Mouse (Mus musculus) C2C12 (cell line): ENCODE measurements around the gene Hoxa3. TPM values are rescaled to one million over a fixed set of nuclear protein-coding genes. Genes with fewer than 3 reads are reported as not detected.

ENCODE experiments used
- H3K27me3 ChIP-seq: one replicate; pipeline ENCODE4 v1.6.1; 2011; ENCODE audit not compliant: control insufficient read depth, insufficient read depth, insufficient read length
- H3K36me3 ChIP-seq: one replicate; pipeline ENCODE4 v1.6.1; 2011; ENCODE audit not compliant: control insufficient read depth, insufficient read depth
- H3K4me3 ChIP-seq: one replicate; pipeline ENCODE4 v1.5.1; 2011; ENCODE audit warnings: mild to moderate bottlenecking, control low read depth; ENCODE audit not compliant: poor library complexity, insufficient read depth, severe bottlenecking
- H3K79me2 ChIP-seq: one replicate; pipeline ENCODE4 v1.6.1; 2011; ENCODE audit not compliant: control insufficient read depth, insufficient read depth
- H3K79me3 ChIP-seq: one replicate; pipeline ENCODE4 v1.6.1; 2011; ENCODE audit warnings: low read depth, control low read depth
- H3ac ChIP-seq: one replicate; pipeline ENCODE3; 2011; ENCODE audit warnings: low read depth; ENCODE audit not compliant: control insufficient read depth, insufficient read length
- CEBPB ChIP-seq: IDR thresholded peaks from one replicate; pipeline ENCODE4 v1.6.1; 2011; ENCODE audit warnings: low read depth, mild to moderate bottlenecking, control low read depth, moderate library complexity
- CTCF ChIP-seq: IDR thresholded peaks from one replicate; pipeline ENCODE4 v1.5.1; 2011; ENCODE audit not compliant: control insufficient read depth, insufficient read depth, insufficient read length
- FOSL1 ChIP-seq: IDR thresholded peaks from one replicate; pipeline ENCODE4 v1.8.0; 2011; ENCODE audit warnings: mild to moderate bottlenecking, low read length; ENCODE audit not compliant: poor library complexity, insufficient read depth, severe bottlenecking
- MAX ChIP-seq: IDR thresholded peaks from one replicate; pipeline ENCODE4 v1.6.1; 2011; ENCODE audit warnings: mild to moderate bottlenecking, control low read depth
- MYOD1 ChIP-seq: IDR thresholded peaks from one replicate; pipeline ENCODE4 v1.6.1; 2011; ENCODE audit warnings: low read depth; ENCODE audit not compliant: control insufficient read depth, insufficient read length
- MYOG ChIP-seq: IDR thresholded peaks from one replicate; pipeline ENCODE4 v1.6.1; 2011; ENCODE audit not compliant: control insufficient read depth, insufficient read length; ENCODE audit errors: extremely low read depth
- USF1 ChIP-seq: IDR thresholded peaks from one replicate; pipeline ENCODE4 v1.6.1; 2011; ENCODE audit warnings: low read depth, mild to moderate bottlenecking, control low read depth, moderate library complexity
- polyA plus RNA-seq: library from polyadenylated mRNA; unstranded; fragments of >200 nt; fragmentation: generic; extraction: Trizol; gene quantifications from one replicate; pipeline ENCODE4 v1.2.1, GENCODE M21; 2012; ENCODE audit warnings: missing spikeins

The Hoxa3 gene
- polyA plus RNA-seq, 1 experiment: 0.67 TPM

- peak overlapping the region; percentile 75 for H3K4me3 ChIP-seq
Measured at GRCm38 (mm10) chr6:52246916-52247315, 33.8 kb upstream of the Hoxa3 start.

GRCm38 (mm10) chr6:52246403-52246803 is 33.3 kb upstream of the Hoxa3 start:
- Histone ChIP-seq H3K27me3 (no peaks in the 10 kb centered on the region), H3K79me3 (peaks cover 72% of the 10 kb centered on the region), H3K79me2 (peaks cover 99% of the 10 kb centered on the region), H3ac (peak overlapping the region; percentile 37), H3K36me3 (peaks cover 17% of the 10 kb centered on the region), H3K4me3 (peak overlapping the region; percentile 75)
- TF ChIP-seq MAX: peak; percentile 42
- TF ChIP-seq USF1: no peak

More at GRCm38 (mm10) chr6:52246916-52247315, 33.8 kb upstream of the Hoxa3 start:
- H3ac ChIP-seq: peak overlapping the region; percentile 37
- H3K27me3 ChIP-seq: no peaks in the 10 kb centered on the region
- TF ChIP-seq FOSL1 (no peak), MAX (no peak), MYOG (no peak), MYOD1 (no peak), USF1 (no peak), CEBPB (no peak)
- peaks cover 95% of the 10 kb centered on the region for H3K79me2 ChIP-seq
- peaks cover 66% of the 10 kb centered on the region for H3K79me3 ChIP-seq
- peaks cover 19% of the 10 kb centered on the region for H3K36me3 ChIP-seq

GRCm38 (mm10) chr6:52245757-52246142 is 32.6 kb upstream of the Hoxa3 start, which contains the start of gene Hoxa11:
Gene Hoxa11, minus strand, starts transcription at chr6:52245810.
- no peaks in the 10 kb centered on the region for H3K27me3 ChIP-seq
- TF ChIP-seq MAX: no peak
- peak; percentile 84 for TF ChIP-seq CEBPB
- no peak for TF ChIP-seq FOSL1
- TF ChIP-seq MYOG: no peak
- TF ChIP-seq MYOD1: no peak
- TF ChIP-seq CTCF: no peak
- peak; percentile 97 for TF ChIP-seq USF1
- H3K79me2 ChIP-seq: peaks cover 100% of the 10 kb centered on the region
- peaks cover 72% of the 10 kb centered on the region for H3K79me3 ChIP-seq
- peak within 1 kb of the TSS; percentile 75 for H3K4me3 ChIP-seq
- H3K36me3 ChIP-seq: peaks cover 17% of the 10 kb centered on the region
- H3ac ChIP-seq: peak within 1 kb of the TSS; percentile 91

- Histone ChIP-seq H3K27me3 (no peaks in the 10 kb centered on the region), H3K79me2 (peaks cover 100% of the 10 kb centered on the region), H3K4me3 (peak overlapping the region; percentile 75)
Measured at GRCm38 (mm10) chr6:52245040-52245756, 32.1 kb upstream of the Hoxa3 start.

GRCm38 (mm10) chr6:52244471-52245039 is 31.4 kb upstream of the Hoxa3 start:
- Histone ChIP-seq H3K79me3 (peaks cover 69% of the 10 kb centered on the region), H3K4me3 (peak overlapping the region; percentile 75), H3ac (peak overlapping the region; percentile 91), H3K36me3 (peaks cover 8% of the 10 kb centered on the region), H3K27me3 (no peaks in the 10 kb centered on the region), H3K79me2 (peaks cover 100% of the 10 kb centered on the region)
- TF ChIP-seq MYOG (no peak), CTCF (no peak), MYOD1 (no peak), FOSL1 (no peak), MAX (no peak), USF1 (peak; percentile 50), CEBPB (no peak)

More at GRCm38 (mm10) chr6:52245040-52245756, 32.1 kb upstream of the Hoxa3 start:
- Histone ChIP-seq H3K36me3 (peaks cover 13% of the 10 kb centered on the region), H3ac (peak overlapping the region; percentile 91), H3K79me3 (peaks cover 68% of the 10 kb centered on the region)
- no peak for TF ChIP-seq USF1
- TF ChIP-seq MAX: no peak
- no peak for TF ChIP-seq FOSL1
- TF ChIP-seq MYOG: no peak
- no peak for TF ChIP-seq MYOD1
- no peak for TF ChIP-seq CEBPB

- H3ac ChIP-seq: peak overlapping the region; percentile 66
- no peak for TF ChIP-seq MYOG
- TF ChIP-seq MAX: no peak
- TF ChIP-seq FOSL1: no peak
- no peak for TF ChIP-seq USF1
- no peak for TF ChIP-seq MYOD1
- no peak for TF ChIP-seq CEBPB
- TF ChIP-seq CTCF: no peak
- peaks cover 8% of the 10 kb centered on the region for H3K36me3 ChIP-seq
- H3K27me3 ChIP-seq: no peaks in the 10 kb centered on the region
- H3K79me2 ChIP-seq: peaks cover 100% of the 10 kb centered on the region
- peak overlapping the region; percentile 75 for H3K4me3 ChIP-seq
- H3K79me3 ChIP-seq: peaks cover 70% of the 10 kb centered on the region
Measured at GRCm38 (mm10) chr6:52243681-52244121, 30.6 kb upstream of the Hoxa3 start.
